Mouse (Mus musculus) G1E-ER4 (cell line): ENCODE data around the gene Otp. TPM values are rescaled to one million over a fixed set of nuclear protein-coding genes. Genes with fewer than 3 reads are reported as not detected.

ENCODE experiments used
- GATA1 ChIP-seq: IDR thresholded peaks from one replicate; pipeline ENCODE4 v1.8.0; 2012; ENCODE audit warnings: low read length, inconsistent platforms
- polyA plus RNA-seq: library from polyadenylated mRNA; stranded (reverse); fragments of >175 nt; gene quantifications from 2 replicates; pipeline ENCODE4 v1.2.3, GENCODE M21; 2012

Otp gene
- not detected in 2 replicates for polyA plus RNA-seq

DNA sequence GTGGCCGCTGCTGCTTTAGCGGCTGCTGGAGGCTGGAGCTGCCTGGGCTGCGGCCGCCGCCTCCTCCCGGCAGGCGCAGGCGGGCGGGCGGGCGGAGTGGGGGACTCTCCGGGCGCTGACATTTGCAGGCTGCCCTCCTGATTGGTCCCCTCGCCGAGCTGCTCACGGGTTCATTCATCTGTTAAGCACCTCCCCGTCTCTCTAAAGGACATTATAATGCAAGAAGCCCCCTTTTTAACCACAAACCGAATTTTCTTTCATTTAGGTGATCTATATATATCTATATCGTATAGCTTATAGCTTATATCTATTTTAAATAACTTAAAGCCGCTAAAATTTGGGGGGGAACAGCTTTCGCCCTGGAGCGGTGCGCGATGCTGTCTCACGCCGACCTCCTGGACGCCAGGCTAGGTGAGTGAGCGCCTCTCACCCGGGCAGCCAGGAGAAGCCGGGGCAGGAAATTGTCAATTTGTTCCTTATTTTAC, at the start of gene Otp:
TSS of gene Otp (plus strand) at position 207 of the 485 bp plus-strand sequence.
- TF ChIP-seq GATA1: no peak

DNA sequence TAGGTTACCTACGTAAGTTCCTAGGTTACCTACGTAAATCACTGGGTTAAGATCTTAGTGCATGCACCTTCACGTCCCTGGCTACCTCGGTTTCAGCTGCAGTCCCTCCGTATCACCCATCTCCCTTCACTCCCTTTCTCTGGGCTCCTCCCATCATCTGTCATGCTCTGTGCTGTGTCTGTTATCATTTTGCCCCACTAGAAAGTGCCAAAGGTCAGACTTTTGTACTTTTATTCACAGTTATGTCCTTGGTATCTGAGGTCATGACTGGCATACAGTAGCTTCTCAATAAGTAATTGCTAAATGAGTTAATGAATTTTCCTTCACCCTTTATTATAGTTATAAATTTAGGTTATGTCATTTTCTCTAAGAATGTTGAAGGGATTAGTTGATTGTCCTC, 49.0 kb upstream of the Otp start:
- no peak for TF ChIP-seq GATA1

DNA sequence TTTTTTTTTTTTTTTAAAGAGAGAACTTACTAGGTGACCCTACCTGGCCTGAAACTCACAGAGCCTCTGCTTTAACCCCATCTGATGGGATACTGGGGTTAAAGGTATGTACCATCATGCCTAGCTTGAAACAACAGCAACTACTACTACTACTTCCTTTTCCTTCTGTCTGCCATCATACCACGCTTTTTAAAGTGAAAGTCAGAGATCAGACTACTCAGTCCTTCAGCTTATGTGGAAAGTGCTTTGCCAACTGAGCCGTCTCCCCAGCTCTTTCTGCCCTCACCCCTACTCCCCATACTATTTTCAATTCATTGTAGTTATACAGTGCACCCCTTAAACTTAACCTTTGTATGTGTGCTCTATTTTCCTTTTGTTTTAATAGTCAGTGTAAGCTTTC, 48.4 kb upstream of the Otp start:
- no peak for TF ChIP-seq GATA1

DNA sequence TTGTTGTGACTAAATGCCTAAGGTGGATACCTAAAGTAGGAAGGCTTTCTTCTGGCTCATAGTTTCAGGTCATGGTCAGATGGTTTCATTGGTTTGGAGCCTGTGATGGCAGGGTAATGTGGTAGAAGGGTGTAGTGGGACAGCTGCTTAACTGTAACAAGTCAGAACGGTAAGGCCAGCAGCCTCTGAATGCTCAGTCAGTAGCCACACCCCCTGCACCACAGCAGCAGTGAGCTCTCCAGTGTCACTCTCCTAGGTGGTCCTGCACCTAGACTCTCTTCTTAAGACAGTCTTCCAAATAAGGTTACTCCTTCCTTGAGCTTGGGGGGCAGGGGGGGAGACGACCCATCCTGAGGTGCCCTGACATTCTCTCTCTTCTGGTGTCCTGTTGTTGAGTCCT, 47.6 kb upstream of the Otp start:
- TF ChIP-seq GATA1: no peak

DNA sequence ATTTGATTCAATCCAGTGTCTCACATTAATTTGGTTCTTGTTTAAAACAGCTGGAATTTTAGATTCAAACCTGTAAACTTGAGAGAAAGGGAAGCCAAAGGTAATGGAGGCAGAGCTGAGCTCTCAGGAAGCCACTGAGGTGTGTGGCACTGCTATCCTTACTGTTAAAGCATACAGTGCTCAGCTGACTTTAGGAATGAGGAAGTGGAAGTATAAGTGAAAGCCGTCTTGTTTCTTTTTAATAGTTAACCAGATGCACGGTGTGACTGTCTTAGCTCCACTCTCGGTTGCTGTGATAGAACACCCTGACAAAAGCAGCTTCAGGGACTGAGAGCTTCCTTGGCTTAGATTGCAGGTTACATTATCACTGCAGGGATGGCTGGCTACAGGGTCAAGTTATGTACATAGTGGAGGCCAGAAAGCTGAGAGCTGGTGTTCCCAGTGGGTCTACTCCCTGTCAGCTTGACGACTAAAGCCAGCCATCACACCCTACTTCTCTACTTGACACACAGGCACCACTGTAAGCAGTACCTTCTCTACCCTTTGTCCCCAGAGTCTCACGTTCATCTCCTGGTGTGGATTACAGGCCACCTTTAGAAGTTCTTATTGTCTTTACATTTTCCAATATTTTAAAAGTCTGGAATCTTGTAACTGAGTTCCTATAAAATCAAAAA, 37.2 kb upstream of the Otp start:
- TF ChIP-seq GATA1: no peak

DNA sequence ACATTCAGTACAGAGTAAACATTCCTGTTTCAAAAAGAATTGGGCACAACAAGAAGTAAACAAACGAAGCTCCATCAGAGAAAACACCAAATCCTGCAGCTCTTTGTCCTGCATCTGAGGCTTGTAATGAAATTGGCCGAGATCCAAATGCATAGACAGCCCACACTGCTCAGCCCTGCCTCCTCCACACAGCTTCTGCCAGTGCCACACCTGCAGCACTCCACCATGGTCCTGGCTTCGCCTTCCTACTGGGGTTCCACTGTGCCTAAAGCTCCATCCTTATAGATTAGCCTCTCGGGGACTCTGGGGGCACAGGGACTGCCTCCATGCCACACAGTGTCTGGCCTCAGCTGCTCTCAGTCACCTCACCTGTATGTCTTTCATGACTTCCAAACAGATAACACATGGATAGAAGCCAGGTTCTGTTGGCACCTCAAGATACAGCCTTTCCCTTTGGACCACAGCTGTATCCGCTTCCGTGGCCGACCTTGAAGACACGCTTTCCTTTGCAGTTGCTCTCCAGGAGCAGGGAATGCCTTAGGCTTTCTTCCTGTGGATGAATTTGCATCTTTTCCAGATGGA, 36.6 kb upstream of the Otp start:
- no peak for TF ChIP-seq GATA1

DNA sequence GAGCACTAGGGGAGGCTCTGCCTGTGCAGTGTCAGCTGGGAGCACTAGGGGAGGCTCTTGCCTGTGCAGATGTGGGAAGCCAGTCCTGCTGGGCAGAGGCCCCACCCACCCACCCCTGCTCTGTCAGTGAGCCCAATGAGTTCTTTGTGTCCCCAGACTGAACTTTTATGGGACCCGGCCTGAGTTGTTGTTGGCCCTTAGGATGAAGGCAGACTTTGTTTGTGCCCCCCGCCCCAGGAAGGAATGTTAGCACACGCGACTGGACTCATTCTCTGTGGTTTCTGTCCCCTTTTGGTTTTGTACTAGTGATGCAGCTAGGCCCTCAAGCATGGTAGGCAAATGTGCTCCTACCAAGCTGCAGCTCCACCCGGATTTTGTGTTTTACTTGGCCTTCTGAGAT, 32.2 kb upstream of the Otp start:
- no peak for TF ChIP-seq GATA1

DNA sequence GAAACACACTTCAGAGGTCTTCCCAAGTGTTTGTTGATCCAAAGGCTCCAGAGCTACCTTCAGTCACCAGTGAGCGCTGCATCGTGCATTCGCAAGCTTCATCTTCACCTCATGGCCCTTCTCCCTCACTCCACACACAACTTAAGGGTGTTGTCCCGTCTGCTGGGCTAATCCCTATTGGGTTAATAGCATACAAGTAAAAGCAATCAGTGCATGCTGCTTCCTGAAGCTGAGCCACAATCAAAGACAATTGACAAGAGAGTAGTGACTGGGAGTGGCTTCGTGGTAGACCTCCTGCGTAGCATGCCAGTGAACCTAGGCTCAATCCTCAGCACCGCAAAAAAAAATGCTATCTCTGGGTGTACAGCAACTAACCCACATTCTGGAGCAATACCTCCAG, 27.5 kb upstream of the Otp start:
- no peak for TF ChIP-seq GATA1

DNA sequence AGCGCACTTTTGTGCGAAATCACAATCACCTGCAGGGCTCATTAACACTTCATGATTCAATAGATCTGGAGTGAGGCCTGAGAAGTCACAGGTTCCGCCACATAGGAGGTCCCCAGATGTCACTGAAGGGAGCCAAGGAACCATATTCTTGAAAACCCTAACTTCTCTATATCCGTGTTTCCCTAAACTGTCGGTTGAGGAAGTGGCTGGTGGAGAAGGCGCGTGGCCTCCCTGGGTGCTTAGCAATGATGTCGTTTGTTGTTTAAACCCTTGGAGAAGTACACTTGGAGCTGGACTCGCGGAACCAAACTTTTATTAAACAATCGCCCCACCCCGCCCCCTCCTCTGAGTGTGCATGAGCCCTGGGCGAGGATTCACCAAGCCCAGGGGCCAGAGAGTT, 26.1 kb upstream of the Otp start:
- no peak for TF ChIP-seq GATA1

DNA sequence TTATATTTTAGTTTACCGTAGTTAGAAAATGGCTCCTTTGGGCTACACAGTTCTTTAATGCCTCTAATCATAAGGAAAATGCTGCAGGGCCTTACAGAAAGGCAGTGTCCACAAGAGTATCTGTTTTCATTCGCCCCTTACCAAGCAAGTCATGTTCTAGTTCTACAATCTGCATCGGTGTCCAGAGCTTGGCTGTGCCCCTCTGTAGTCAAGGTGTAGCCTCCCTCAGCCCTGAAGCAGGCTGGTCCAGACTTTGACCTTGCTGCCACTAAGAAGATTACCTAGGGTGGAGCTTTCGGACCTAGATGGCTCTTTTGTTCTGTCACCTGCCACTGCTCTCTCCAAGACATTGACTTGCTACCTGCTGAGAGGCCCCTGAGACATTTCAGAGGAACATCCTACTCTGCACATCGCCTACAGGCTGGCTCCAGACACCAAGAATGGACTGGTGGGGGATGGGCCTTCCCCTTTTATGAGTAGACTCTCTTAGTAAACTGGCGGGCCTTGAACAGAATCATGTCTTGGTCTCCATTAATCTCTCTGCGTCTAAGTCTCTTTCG, 17.3 kb upstream of the Otp start:
- no peak for TF ChIP-seq GATA1

DNA sequence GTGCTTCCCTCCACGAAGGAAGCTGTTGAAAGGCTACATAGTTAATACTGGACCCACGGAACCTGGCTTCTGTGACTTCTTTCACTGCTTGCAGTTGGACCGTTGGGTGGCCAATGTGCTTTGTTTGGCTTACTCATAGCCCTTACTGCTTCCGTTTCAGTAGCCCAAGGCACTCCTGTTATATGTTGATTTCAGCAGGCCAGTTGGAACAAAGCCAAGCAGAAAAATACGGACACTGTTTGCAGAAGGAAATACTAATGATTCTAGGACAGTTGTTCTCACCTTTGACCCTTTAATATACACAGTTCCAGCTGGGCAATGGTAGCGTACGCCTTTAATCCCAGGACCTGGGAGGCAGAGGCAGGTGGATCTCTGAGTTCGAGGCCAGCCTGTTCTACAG, 16.1 kb upstream of the Otp start:
- no peak for TF ChIP-seq GATA1

DNA sequence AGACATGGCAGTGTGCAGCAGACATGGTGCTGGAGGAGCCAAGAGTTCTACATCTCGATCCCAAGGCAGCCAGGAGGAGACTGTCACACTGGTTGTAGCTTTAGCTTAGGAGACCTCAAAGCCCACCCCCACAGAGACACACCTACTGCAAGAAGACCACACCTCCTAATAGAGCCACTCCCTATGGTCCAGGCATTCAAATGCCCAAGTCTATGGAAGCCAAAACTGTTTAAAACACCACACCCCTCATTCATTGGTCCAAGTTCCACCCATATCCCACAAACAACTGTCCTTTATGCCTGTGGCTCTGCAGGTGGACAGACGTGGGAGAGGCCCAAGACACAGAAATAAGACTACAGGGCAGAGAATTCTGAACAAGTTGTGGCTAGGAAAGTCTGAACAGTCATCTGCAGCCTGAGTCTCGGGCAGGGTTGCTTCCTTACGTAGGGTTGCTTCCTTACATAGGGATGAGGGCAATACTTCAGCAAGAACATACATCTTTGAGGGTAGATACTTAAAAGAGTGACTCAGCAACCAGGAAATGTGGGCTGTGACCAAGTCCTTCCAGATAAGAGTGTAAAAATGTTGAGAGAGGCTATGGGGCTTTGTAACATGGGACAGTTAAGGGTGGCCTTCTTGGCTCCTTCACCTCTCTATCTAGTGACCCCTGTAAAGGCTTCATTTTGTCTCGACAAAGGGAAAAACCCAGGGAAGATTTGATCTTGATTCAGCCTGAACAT, 12.7 kb upstream of the Otp start:
- TF ChIP-seq GATA1: no peak

DNA sequence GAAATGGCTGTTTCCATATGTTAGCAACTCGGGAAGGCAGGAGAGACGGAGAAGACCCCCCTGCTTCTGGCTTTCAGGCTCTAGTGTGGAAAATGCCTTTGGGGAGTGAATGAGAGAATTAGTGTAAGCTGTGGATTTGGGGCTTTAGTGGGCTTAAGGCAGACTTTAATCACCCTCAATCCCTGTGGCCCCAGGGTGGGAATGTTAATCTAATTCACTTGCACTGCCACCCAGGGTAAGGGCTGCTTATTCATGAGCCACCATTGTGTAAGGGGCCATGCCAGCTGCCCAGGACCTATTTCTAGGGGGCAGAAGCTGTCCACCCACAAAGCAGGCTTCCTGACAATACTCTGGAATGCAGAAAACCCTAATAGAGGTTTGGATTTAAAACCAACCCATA, 8.5 kb upstream of the Otp start:
- TF ChIP-seq GATA1: no peak

DNA sequence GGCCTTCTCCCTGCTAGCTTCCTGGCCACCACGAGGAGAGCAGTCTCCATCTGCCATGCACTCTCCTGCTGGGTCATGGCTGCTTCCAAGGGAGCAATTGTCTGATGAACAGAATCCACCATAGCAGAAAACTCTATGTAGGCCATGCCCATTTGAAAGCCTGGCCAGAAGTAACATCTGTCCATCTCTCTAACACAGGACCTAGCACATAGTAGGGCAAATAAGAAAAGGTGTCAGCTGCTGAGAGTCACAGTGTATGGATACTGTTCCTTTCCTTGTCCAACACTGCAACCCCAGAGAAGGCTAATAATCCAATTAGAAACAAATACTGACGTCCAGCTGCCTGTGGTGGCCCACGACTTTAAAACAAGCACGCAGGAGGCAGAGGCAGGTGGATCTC, 7.6 kb upstream of the Otp start:
- TF ChIP-seq GATA1: no peak

DNA sequence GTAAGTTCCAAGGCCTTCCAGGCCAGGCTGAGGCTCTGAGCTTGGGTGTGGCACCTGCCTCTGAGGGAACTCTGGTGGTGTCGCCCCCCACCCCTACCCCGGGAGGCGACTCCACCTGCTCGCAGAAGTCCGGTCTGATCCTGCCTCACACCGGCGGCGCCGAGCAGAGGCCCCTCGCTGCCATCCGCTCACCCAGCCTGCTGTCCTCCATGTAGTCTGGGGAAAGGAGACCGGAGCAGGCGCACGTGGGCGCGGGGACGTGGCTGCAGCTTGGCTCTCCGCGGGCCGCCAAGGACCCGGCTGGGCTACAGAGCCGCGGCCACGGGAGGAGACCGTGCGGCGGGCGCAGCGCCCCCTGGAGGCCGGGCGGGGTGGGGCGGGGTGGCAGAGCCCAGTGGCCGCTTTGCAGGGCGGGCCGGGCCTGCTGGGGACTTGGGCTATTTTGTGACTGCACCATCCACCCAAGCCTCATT, 6.9 kb upstream of the Otp start:
- TF ChIP-seq GATA1: no peak

DNA sequence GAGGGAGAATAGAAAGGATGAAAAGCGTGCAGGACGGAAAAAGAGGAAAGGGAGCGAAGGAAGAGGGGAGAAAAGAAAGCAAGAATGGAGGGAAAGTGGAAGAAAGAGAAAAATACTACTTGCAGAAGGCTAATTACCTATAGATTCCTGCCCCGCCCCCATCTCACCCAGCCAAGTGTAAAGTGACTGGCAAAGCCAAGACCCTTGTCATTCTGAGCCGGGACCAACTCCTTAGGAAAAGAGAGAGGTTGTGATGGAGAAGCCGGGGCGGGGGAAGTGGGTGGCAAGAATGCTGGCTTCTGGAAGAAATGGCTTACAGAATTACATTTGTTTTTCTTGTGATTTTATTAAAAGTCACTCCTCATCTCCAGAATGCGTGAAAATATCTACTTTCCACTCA, 5.9 kb upstream of the Otp start:
- no peak for TF ChIP-seq GATA1
